Mouse (Mus musculus) limb, embryonic 12.5 days (tissue): Measurements from ENCODE around the gene Rab11fip3. TPM values are rescaled to one million over a fixed set of nuclear protein-coding genes. Genes with fewer than 3 reads are reported as not detected.
A peak's percentile ranks its signal among the peaks of the same experiment; 100 is the strongest.

ENCODE experiments used
- ATAC-seq: fragments of 200-750 bp; cut with Nextera tagmentation; 2 replicates; pipeline ENCODE4 v1.8.0; 2017; ENCODE audit warnings: low read depth, moderate TSS enrichment; ENCODE audit not compliant: insufficient number of reproducible peaks, insufficient read depth, low FRiP score, low TSS enrichment
- H3K27ac ChIP-seq: fragments of 300-500 bp; sonication (generic); 2 replicates; pipeline ENCODE4 v1.5.1; 2016; ENCODE audit warnings: mild to moderate bottlenecking, moderate library complexity
- H3K27me3 ChIP-seq: fragments of 300-500 bp; sonication (generic); 2 replicates; pipeline ENCODE4 v1.6.1; 2016; ENCODE audit warnings: mild to moderate bottlenecking, moderate library complexity
- H3K36me3 ChIP-seq: fragments of 300-500 bp; sonication (generic); 2 replicates; pipeline ENCODE4 v1.6.1; 2016; ENCODE audit warnings: mild to moderate bottlenecking, moderate library complexity
- H3K4me1 ChIP-seq: fragments of 300-500 bp; sonication (generic); replicated peaks from 2 replicates; pipeline ENCODE4 v1.6.1; 2016
- H3K4me2 ChIP-seq: fragments of 300-500 bp; sonication (generic); 2 replicates; pipeline ENCODE4 v1.6.1; 2016; ENCODE audit warnings: mild to moderate bottlenecking, moderate library complexity
- H3K4me3 ChIP-seq: fragments of 300-500 bp; sonication (generic); replicated peaks from 2 replicates; pipeline ENCODE4 v1.5.1; 2016; ENCODE audit warnings: mild to moderate bottlenecking
- H3K9ac ChIP-seq: fragments of 300-500 bp; sonication (generic); replicated peaks from 2 replicates; pipeline ENCODE4 v1.6.1; 2016; ENCODE audit warnings: mild to moderate bottlenecking, moderate library complexity
- H3K9me3 ChIP-seq: fragments of 300-500 bp; sonication (generic); 2 replicates; pipeline ENCODE4 v1.6.1; 2016; ENCODE audit warnings: mild to moderate bottlenecking, moderate library complexity
- WGBS: fragments of 180-500 bp; shearing (Covaris S2); methylation state at CpG from one replicate; pipeline ENCODE4 v1.1.7; 2016; 5-methylcytosine and 5-hydroxymethylcytosine counted together
- polyA plus RNA-seq: library from polyadenylated mRNA; unstranded; fragments of >200 nt; fragmentation: Nextera tagmentation; extraction: Ambion mirVana; gene quantifications from 2 replicates; pipeline ENCODE4 v1.2.1, GENCODE M21; 2016

The Rab11fip3 gene
- polyA plus RNA-seq, 1 experiment from 2014 or later, result 26.9 TPM

DNA sequence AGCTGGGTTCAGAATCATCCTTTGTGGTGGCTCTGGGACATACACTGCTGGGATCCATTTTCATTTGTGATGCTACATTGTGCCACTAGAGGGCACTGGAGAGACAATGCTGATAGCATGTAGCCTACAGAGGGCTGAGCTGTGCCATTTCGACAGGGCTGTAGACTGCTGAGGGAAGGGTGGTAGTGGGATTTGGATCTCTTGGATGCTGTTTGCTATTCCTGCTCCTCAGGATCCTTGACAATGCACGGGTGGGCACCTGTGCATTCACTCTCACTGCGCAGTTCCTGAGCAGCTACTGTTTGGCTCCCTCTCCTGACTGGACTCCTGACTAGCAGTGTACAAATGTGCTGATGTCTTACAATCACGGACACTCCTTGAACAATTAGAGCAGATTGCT lies 59.8 kb downstream of the Rab11fip3 start:
- WGBS, result 39% methylated on average over 4 of the region's 4 CpGs
- Histone ChIP-seq H3K4me3 (no peak overlapping the region), H3K4me1 (peaks cover 5% of the 10 kb centered on the region; the same call in 1 of the 2 replicates), H3K9me3 (no peaks in the 10 kb centered on the region), H3K36me3 (peaks cover 62% of the 10 kb centered on the region), H3K9ac (no peak overlapping the region), H3K4me2 (no peak overlapping the region), H3K27ac (no peak overlapping the region), H3K27me3 (no peaks in the 10 kb centered on the region)
- no peak; the same call in 1 of the 2 replicates for ATAC-seq

DNA sequence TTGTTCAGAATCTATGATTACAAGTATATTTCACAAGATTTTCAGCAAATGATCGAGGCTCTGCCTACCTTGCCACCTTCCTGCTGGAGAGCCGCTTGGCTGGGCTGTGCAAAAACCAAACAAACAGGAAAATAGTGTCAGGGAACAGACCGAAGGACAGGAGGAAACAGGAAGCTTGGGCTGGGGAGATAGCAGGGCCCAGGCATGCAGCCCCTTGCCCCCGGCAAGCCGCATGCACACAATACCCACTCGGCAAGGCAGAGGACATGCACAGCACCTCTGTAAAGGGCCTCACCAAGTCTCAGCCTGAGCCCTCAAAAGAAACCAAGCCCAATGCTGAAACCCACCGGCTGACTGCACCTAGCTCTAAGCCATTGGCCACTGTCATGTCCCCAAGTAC lies 60.6 kb downstream of the Rab11fip3 start:
- Histone ChIP-seq H3K4me2 (no peak overlapping the region), H3K36me3 (peaks cover 62% of the 10 kb centered on the region), H3K9ac (no peak overlapping the region), H3K27ac (no peak overlapping the region), H3K4me1 (peaks cover 5% of the 10 kb centered on the region; the same call in 1 of the 2 replicates), H3K27me3 (no peaks in the 10 kb centered on the region), H3K9me3 (no peaks in the 10 kb centered on the region), H3K4me3 (no peak overlapping the region)
- no peak for ATAC-seq
- 90% methylated on average over 7 of the region's 7 CpGs for WGBS

DNA sequence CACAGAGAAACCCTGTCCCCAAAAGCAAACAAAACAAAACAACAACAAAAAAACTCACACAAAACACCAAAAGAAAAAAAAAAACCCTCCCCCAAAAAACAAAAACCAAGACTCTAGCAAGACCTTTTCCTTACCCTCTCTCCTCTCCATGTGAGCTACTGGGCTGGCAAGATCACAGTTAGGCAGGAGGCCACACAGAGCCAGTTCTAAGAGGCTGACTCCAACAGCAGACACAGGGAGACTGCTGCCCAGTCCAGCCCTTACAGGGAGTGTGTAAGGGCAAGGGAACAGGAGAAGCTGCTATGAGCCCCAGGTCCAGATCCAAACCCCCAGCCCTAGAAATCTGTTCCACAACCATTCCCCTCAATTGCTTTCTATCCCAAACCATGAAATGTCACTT lies 61.0 kb downstream of the Rab11fip3 start:
- Histone ChIP-seq H3K4me3 (no peak overlapping the region), H3K9me3 (no peaks in the 10 kb centered on the region), H3K27me3 (no peaks in the 10 kb centered on the region), H3K4me2 (no peak overlapping the region), H3K36me3 (peaks cover 62% of the 10 kb centered on the region), H3K9ac (no peak overlapping the region), H3K4me1 (peaks cover 5% of the 10 kb centered on the region; the same call in 1 of the 2 replicates), H3K27ac (0 out of 2 replicates have a peak overlapping the region, but pooled peaks have one; percentile 56)
- ATAC-seq, result no peak

DNA sequence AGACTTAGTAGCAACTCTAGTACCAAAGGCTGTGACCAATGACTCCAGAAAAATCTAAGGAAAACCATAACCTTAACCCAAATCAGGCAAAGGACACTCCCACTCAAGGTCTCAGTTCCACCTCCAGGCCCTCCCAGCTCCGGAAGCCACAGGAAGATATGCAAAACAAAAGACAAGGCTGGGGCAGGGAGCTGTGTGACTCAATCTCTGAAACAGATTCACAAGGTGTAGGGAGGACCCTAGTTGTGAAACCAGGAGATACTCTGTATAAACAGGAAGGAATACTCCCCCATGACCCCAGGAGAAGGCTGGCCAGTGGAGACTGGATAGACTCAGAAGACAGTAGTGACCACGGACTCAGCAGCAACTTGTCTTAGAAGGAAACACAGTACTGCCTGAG lies 61.7 kb downstream of the Rab11fip3 start:
- Histone ChIP-seq H3K4me2 (no peak overlapping the region), H3K4me1 (peaks cover 5% of the 10 kb centered on the region; the same call in 1 of the 2 replicates), H3K9me3 (no peaks in the 10 kb centered on the region), H3K27me3 (no peaks in the 10 kb centered on the region), H3K27ac (no peak overlapping the region), H3K36me3 (peaks cover 64% of the 10 kb centered on the region), H3K4me3 (no peak overlapping the region), H3K9ac (no peak overlapping the region)
- ATAC-seq, result no peak
- 85% methylated on average over 2 of the region's 2 CpGs for WGBS

DNA sequence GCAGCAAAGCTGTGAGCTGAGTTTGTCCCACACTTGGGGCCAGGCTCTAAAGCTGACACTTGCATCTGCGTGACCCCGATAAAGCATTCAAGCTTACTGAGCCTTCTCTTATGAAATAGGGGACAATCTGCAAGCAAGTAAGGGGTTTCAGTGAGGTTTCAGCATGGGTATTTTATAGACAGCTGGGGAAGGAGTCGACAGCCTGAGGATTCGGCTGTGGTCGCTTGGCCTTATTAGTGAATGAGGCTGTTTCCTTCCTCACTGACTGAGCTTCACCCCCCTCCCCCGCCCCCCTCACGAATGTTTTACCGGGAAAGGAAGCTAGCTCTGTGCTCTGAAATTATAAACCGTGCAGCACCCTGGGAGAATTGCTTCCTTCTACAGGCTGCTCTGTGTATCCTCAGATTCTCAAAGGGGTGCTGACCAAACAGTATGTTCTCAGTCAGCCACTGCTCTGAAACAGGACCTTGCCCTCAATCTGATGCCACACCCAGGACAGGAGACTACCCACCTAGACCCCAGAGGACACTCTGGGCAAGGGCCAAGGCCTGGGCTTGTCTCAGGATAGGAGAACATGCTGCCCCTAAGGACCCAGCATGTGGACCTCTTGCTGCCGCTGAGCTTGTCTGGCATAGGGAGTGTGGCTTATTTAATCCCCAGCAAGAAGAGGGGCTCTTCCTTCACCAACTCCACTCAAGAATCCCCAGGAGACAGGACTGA lies 63.5 kb downstream of the Rab11fip3 start:
- Histone ChIP-seq H3K27me3 (no peaks in the 10 kb centered on the region), H3K9me3 (no peaks in the 10 kb centered on the region), H3K4me1 (no peaks in the 10 kb centered on the region), H3K4me2 (no peak overlapping the region), H3K27ac (no peak overlapping the region), H3K36me3 (peaks cover 73% of the 10 kb centered on the region), H3K9ac (no peak overlapping the region), H3K4me3 (no peak overlapping the region)
- no peak for ATAC-seq
- 75% methylated on average over 10 of the region's 10 CpGs for WGBS

DNA sequence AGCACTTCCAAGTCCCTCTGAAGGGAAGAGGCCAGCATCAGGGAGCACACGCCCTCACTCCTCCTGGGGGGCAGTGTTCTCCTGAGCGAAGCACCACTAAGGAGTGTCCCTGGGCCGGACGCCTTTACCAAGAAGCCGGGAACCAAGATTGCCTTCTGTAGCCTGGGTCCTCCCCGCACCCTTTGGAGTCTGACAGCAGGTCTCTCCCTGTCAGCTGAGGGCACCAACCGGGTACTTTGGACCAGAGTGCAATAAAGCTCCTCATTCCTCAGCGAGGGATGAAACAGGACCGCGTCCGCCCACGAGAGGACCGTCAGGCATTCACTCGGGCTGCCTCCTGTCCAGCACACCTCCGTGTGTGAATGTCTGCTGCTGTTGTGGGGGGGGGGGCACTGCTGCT lies 64.6 kb downstream of the Rab11fip3 start:
- Histone ChIP-seq H3K9ac (no peak overlapping the region), H3K36me3 (peaks cover 68% of the 10 kb centered on the region)

DNA sequence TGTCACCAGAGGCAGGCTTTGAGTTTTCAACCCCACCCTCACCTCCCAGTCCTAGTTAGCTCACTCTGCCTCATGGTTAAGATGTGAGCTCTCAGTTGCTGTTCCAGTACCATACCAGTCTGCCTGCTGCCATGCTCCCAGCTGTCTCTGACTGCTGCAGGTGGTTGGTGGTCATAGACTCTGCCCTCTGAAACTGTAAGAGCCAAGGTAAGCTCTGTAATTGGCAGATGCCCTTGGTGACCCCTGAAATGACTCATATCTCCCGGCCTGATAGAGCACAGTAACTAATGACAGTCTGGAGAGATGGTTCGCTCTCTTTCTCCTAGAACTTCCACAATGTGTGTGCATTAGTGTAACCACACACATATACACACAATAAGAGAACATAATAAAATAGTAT lies 65.5 kb downstream of the Rab11fip3 start:
- H3K4me2 ChIP-seq, result no peak overlapping the region
- H3K9ac ChIP-seq, result no peak overlapping the region
- peaks cover 73% of the 10 kb centered on the region for H3K36me3 ChIP-seq
- ATAC-seq, result no peak
- H3K4me1 ChIP-seq, result no peaks in the 10 kb centered on the region
- H3K27me3 ChIP-seq, result no peaks in the 10 kb centered on the region
- 93% methylated on average over 2 of the region's 2 CpGs for WGBS
- H3K9me3 ChIP-seq, result no peaks in the 10 kb centered on the region
- no peak overlapping the region for H3K27ac ChIP-seq
- H3K4me3 ChIP-seq, result no peak overlapping the region

More for the DNA sequence above, 64.6 kb downstream of the Rab11fip3 start:
- no peak overlapping the region for H3K4me3 ChIP-seq
- H3K4me1 ChIP-seq, result no peaks in the 10 kb centered on the region
- whole genome bisulfite sequencing, result 92% methylated on average over 15 of the region's 15 CpGs
- H3K27me3 ChIP-seq, result no peaks in the 10 kb centered on the region
- no peak for ATAC-seq
- no peak overlapping the region for H3K4me2 ChIP-seq
- H3K9me3 ChIP-seq, result no peaks in the 10 kb centered on the region
- no peak overlapping the region for H3K27ac ChIP-seq

DNA sequence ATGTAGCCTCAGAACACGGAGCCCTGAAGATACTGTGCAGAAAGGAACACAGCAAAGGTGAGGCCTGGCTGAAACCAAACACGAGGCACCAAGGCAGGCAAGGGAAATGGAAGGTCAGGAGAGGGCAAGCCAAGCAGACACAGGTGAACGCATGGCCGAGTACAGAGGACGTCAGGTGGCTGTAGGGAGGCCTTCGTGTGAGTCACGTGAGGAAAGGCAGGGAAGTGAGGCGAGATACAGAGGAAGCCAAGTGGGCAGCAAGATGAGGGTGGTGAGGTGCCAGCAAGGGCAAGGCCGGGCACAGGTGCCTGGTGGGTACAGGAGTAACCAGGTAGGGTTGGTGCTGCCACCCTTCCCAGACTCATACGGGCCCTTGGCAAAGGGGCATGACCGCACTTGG lies 70.9 kb downstream of the Rab11fip3 start:
- Histone ChIP-seq H3K4me2 (no peak overlapping the region), H3K27ac (no peak overlapping the region), H3K4me1 (no peaks in the 10 kb centered on the region), H3K36me3 (peaks cover 75% of the 10 kb centered on the region), H3K27me3 (no peaks in the 10 kb centered on the region), H3K9ac (no peak overlapping the region), H3K4me3 (no peak overlapping the region), H3K9me3 (no peaks in the 10 kb centered on the region)
- 95% methylated on average over 11 of the region's 11 CpGs for WGBS
- ATAC-seq, result no peak; the same call in 1 of the 2 replicates

DNA sequence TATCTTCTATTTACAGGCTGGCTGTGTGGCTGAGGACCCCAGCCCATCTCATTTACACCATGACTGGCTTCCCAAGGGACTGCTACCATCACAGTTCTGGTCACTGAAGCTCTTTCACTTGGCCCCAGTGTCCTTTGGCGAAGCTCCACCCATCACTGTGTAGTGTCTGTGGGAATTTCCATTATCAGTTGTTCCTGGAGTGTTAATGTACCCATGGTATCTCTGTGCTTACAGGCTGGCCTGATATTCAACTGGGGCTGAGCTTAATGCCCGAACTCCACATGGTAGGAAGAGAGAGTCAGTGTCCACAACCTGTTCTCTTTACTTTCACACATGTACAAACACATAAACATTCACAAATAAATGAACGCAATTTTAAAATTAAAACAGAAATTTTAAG lies 75.9 kb downstream of the Rab11fip3 start:
- no peak overlapping the region for H3K9ac ChIP-seq
- 88% methylated on average over 3 of the region's 3 CpGs for WGBS
- H3K4me3 ChIP-seq, result no peak overlapping the region
- H3K27ac ChIP-seq, result no peak overlapping the region
- H3K27me3 ChIP-seq, result no peaks in the 10 kb centered on the region
- no peak overlapping the region for H3K4me2 ChIP-seq
- no peaks in the 10 kb centered on the region for H3K9me3 ChIP-seq
- H3K4me1 ChIP-seq, result no peaks in the 10 kb centered on the region
- ATAC-seq, result no peak
- peaks cover 85% of the 10 kb centered on the region for H3K36me3 ChIP-seq

DNA sequence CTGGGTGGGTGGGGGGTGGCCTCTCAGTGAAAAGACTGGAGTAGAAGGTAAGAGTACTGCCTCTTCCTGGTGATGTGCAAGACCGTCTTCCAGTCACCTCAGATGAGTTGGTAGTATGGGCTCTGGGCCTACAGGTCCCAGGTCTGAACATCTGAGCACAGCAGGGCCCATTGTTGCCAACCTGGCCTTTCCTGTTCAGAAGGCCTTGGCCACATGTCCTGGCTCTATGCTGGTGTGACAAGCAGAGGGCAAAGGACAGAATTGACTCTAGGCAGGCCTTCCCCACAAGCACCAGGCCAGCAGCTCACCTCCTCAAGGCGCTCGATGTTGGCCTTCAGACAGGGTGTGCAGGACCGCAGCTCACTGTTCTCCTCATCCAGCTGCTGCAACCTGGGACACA lies 77.1 kb downstream of the Rab11fip3 start:
- H3K36me3 ChIP-seq, result peaks cover 75% of the 10 kb centered on the region
- no peak for ATAC-seq
- no peak overlapping the region for H3K4me3 ChIP-seq
- no peak overlapping the region for H3K9ac ChIP-seq
- no peak overlapping the region for H3K4me2 ChIP-seq
- no peaks in the 10 kb centered on the region for H3K27me3 ChIP-seq
- no peak overlapping the region for H3K27ac ChIP-seq
- no peaks in the 10 kb centered on the region for H3K4me1 ChIP-seq
- 97% methylated on average over 4 of the region's 4 CpGs for WGBS
- no peaks in the 10 kb centered on the region for H3K9me3 ChIP-seq

DNA sequence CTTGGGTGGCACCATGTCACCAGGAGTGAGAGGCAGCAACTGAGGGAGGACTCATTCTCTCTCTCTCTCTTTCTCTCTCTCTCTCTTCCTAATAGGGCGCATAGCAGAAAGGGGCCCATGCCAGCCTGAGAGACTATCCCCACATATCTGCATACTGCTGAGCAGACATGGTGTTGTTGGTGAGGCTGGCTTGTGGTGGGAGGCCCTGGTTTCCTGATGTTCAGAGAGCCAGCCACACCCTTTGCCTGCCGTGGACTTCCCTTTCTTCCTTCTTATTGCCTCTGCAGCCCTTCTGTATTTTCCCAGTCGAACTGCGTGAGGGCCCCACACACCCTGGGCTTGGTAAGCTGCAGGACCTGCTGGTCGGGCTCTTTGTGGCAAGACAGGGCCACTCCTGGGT lies 79.0 kb downstream of the Rab11fip3 start:
- Histone ChIP-seq H3K27ac (no peak overlapping the region), H3K27me3 (no peaks in the 10 kb centered on the region), H3K4me3 (no peak overlapping the region), H3K9me3 (no peaks in the 10 kb centered on the region), H3K4me2 (no peak overlapping the region), H3K9ac (0 out of 2 replicates have a peak overlapping the region, but pooled peaks have one; percentile 8), H3K36me3 (peaks cover 62% of the 10 kb centered on the region), H3K4me1 (0 out of 2 replicates have a peak, but pooled peaks cover 3% of the 10 kb centered on the region)
- ATAC-seq, result no peak
- WGBS, result 90% methylated on average over 5 of the region's 5 CpGs
